Mouse (Mus musculus): Measurements from ENCODE around the gene Lcat.

GRCm38 (mm10) chr8:105900180-105900940, 42.8 kb downstream of the Lcat start, which contains the start of gene Pskh1:
- TF ChIP-seq CTCF (IDR thresholded peaks at IDR 0.05; ENCODE audit: borderline replicate concordance, insufficient read depth, low read depth, low read length) (no peak), POLR2A (IDR thresholded peaks at IDR 0.05; ENCODE audit: borderline replicate concordance, insufficient read depth, low read length) (peak; percentile 81)
